Mouse (Mus musculus) intestine, embryonic 15.5 days (tissue): ENCODE measurements around the gene Etv6. TPM values are rescaled to one million over a fixed set of nuclear protein-coding genes. Genes with fewer than 3 reads are reported as not detected.

Experiments used
- ATAC-seq: fragments of 200-750 bp; cut with Nextera tagmentation; 2 replicates; pipeline ENCODE4 v1.8.0; 2017; ENCODE audit warnings: moderate TSS enrichment, moderate library complexity
- H3K27ac ChIP-seq: fragments of 300-500 bp; sonication (generic); 2 replicates; pipeline ENCODE4 v1.5.1; 2015; ENCODE audit warnings: mild to moderate bottlenecking, inconsistent platforms
- H3K27me3 ChIP-seq: fragments of 300-500 bp; sonication (generic); replicated peaks from 2 replicates; pipeline ENCODE4 v1.6.1; 2015; ENCODE audit warnings: inconsistent platforms
- H3K36me3 ChIP-seq: fragments of 300-500 bp; sonication (generic); 2 replicates; pipeline ENCODE4 v1.6.1; 2015; ENCODE audit warnings: inconsistent platforms
- H3K4me1 ChIP-seq: fragments of 300-500 bp; sonication (generic); replicated peaks from 2 replicates; pipeline ENCODE4 v1.6.1; 2015; ENCODE audit warnings: inconsistent platforms
- H3K4me2 ChIP-seq: fragments of 300-500 bp; sonication (generic); replicated peaks from 2 replicates; pipeline ENCODE4 v1.6.1; 2015; ENCODE audit warnings: mild to moderate bottlenecking, inconsistent platforms
- H3K4me3 ChIP-seq: fragments of 300-500 bp; sonication (generic); replicated peaks from 2 replicates; pipeline ENCODE4 v1.5.1; 2015; ENCODE audit warnings: inconsistent platforms
- H3K9ac ChIP-seq: fragments of 300-500 bp; sonication (generic); 2 replicates; pipeline ENCODE4 v1.6.1; 2015; ENCODE audit warnings: inconsistent platforms
- H3K9me3 ChIP-seq: fragments of 300-500 bp; sonication (generic); 2 replicates; pipeline ENCODE4 v1.6.1; 2016; ENCODE audit warnings: inconsistent platforms
- WGBS: fragments of 180-500 bp; shearing (Covaris S2); methylation state at CpG from one replicate; pipeline ENCODE4 v1.1.7; 2015; 5-methylcytosine and 5-hydroxymethylcytosine counted together
- polyA plus RNA-seq: library from polyadenylated mRNA; unstranded; fragments of >200 nt; fragmentation: Nextera tagmentation; extraction: Ambion mirVana; gene quantifications from 2 replicates; pipeline ENCODE4 v1.2.1, GENCODE M21; 2015

The Etv6 gene
- polyA plus RNA-seq, 1 experiment from 2014 or later = 12.5 TPM

DNA sequence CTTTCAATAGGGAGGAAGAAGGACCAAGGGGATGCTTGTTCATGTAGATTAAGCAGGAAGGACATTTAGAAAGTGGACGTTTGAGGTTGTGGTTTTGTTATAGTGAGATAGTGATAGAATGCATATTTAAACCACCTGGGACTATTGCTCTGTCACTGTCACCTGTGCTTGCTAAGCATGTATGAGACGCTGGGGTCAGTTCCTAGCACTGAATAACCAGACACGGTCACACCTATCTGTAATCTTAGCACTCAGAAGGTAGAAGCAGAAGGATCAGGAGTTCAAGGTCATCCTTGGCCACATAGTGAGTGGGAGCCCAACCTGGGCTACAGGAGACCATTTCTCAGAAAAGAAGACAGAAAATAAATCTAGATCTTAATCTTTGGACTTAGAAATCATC lies 100.8 kb downstream of the Etv6 start:
- Histone ChIP-seq H3K4me3 (no peak overlapping the region), H3K9ac (no peak overlapping the region), H3K4me1 (peaks cover 8% of the 10 kb centered on the region), H3K27ac (no peak overlapping the region), H3K36me3 (no peaks in the 10 kb centered on the region), H3K4me2 (no peak overlapping the region), H3K9me3 (no peaks in the 10 kb centered on the region), H3K27me3 (no peaks in the 10 kb centered on the region)
- 71% methylated on average over 3 of the region's 3 CpGs for WGBS
- ATAC-seq = no peak; the same call in 1 of the 2 replicates

DNA sequence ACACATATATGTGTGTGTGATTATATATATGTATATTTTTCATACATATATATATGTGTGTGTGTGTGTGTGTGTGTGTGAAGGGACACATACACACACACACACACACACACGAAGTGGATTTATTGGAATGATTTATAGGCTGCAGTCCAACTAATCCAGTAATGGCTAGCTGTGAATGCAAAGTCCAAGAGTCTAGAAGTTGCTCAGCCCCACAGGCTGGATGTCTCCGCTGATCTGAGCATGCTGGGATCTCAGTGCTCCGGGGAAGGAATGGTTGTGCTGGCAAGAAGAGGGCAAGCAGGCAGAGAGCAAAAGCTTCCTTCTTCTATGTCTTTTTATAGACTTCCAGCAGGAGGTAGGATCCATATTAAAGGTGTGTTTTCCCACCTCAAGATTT lies 103.9 kb downstream of the Etv6 start:
- ATAC-seq = no peak
- Histone ChIP-seq H3K4me2 (no peak overlapping the region), H3K4me3 (no peak overlapping the region), H3K4me1 (peaks cover 32% of the 10 kb centered on the region), H3K9me3 (no peaks in the 10 kb centered on the region), H3K9ac (no peak overlapping the region), H3K27me3 (no peaks in the 10 kb centered on the region), H3K36me3 (no peaks in the 10 kb centered on the region), H3K27ac (no peak overlapping the region)
- 79% methylated on average over 3 of the region's 3 CpGs for WGBS

DNA sequence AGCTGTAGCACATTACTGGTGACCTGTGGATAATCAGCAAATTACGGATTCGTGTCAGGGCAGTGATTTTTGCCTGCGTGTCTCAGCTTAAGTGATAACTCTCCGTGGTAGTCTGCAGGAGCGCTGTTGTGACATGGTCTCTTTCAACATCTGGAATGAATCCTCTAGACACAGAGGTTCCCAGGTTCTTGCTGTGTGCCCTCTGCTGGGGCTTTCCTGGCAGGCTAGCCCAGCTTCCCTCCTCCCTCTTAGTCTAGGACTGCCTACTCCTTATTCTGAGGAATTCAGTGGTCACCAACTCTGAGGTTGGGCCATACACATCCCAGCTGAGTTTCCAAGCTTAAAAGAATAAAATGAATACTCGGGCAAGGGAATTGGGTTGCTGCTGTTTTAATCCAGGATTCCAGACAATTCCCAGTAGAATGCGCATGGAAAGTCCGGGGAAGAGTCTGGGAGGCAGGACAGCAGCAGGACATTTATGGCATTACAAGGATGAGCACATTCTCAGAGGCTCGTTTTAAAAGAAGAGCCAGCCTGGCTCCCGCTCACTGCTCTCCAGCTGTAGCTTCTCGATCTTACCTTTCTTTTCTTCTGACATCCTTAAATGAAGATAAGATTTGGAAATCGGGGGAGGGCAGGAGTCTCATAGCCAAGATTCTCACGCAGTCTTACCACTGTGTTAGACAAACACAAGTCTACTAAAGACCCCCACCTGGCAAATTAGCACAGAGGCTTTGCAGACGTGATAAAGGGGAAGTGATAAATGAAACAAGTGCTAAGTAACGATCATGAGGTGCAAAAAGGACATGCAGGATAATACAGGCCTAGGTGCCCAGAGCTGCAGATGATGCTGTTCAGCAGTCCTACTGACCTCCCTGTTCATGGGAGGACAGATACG lies 105.5 kb downstream of the Etv6 start:
- Histone ChIP-seq H3K4me1 (peaks cover 37% of the 10 kb centered on the region), H3K27me3 (no peaks in the 10 kb centered on the region), H3K4me2 (no peak overlapping the region), H3K27ac (peak overlapping the region; percentile 59), H3K9ac (no peak overlapping the region), H3K9me3 (no peaks in the 10 kb centered on the region), H3K36me3 (no peaks in the 10 kb centered on the region), H3K4me3 (no peak overlapping the region)
- no peak for ATAC-seq
- 57% methylated on average over 16 of the region's 16 CpGs for WGBS

DNA sequence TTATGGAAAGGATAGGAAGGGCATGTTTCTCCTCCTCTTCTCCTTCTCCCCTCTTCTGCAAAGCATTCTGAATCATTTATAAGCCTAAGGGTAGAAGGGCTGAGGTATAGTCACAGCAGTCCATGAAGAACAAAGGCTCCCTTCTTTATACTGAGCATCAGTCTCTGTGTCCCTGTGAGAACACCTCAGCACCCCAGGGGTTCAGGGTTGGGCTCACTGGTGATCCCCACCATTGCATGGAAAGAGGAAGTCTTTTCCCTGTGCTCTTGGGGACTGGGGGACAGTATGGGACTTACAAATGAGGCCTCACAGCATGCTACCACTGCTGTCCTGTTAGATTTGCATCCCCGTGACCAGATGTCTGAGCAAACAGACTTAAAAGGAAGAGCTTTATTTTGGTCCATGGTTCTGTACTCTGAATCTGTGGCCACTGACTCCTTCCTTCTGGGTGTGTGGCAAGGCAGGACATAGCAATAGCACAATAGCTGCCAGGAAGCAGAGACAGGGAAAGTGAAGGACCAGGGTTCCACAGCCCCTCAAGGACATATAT lies 106.2 kb downstream of the Etv6 start:
- H3K9me3 ChIP-seq = no peaks in the 10 kb centered on the region
- no peak overlapping the region for H3K9ac ChIP-seq
- no peak overlapping the region for H3K4me2 ChIP-seq
- peaks cover 37% of the 10 kb centered on the region for H3K4me1 ChIP-seq
- no peaks in the 10 kb centered on the region for H3K36me3 ChIP-seq
- ATAC-seq = no peak
- H3K27ac ChIP-seq = peak overlapping the region; percentile 59
- 85% methylated on average over 1 of the region's 1 CpGs for whole genome bisulfite sequencing
- no peaks in the 10 kb centered on the region for H3K27me3 ChIP-seq
- no peak overlapping the region for H3K4me3 ChIP-seq

DNA sequence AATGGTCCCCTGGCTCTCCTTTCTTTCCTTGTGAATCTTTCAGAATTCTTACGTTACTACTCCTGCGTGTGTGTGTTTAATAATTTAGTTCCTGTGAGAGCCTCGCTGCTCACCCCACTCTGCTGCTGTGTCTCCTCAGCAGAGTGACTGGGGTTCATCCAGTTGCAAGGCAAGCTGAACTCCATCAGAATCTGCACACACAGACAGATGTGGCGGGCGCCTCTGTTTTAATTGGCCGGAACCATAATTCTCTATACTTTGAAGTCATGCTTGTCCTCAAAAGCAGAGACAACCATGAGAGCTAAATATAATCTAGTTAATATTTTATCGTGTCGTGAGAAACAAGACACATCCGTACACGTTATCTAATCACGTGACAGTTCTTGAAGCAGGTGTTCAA lies 107.2 kb downstream of the Etv6 start:
- Histone ChIP-seq H3K9me3 (no peaks in the 10 kb centered on the region), H3K36me3 (no peaks in the 10 kb centered on the region), H3K4me3 (no peak overlapping the region), H3K4me1 (peaks cover 42% of the 10 kb centered on the region), H3K4me2 (0 out of 2 replicates have a peak overlapping the region, but pooled peaks have one; percentile 23), H3K27ac (peak overlapping the region; percentile 61), H3K27me3 (no peaks in the 10 kb centered on the region), H3K9ac (no peak overlapping the region)
- 41% methylated on average over 11 of the region's 11 CpGs for WGBS
- ATAC-seq = peak; percentile 39

DNA sequence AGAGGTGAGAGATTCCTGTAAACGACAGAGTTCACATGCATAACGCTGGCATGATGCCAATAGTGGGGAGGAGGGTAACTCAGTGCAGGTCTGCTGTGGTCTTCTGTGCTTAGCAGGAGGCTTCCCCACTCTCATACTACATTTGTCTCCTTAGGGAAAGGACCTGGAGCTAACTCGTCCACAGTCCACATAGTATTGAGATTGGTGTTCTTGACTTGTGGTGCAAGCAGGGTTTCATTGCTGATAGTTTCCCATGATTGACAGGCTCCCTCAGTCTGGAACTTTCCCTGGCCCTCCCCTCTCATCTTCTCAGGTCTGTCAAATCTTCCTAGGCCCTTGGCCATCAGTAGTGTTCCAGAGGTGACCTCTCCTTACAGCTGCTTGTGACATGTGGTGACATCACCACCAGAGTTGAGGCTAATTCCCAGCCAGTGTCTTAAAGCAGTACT lies 108.2 kb downstream of the Etv6 start:
- peak; percentile 34 for ATAC-seq
- Histone ChIP-seq H3K36me3 (no peaks in the 10 kb centered on the region), H3K27ac (peak overlapping the region; percentile 61), H3K9ac (no peak overlapping the region), H3K4me2 (no peak overlapping the region), H3K9me3 (no peaks in the 10 kb centered on the region), H3K4me1 (peaks cover 49% of the 10 kb centered on the region), H3K27me3 (no peaks in the 10 kb centered on the region), H3K4me3 (no peak overlapping the region)
- 18% methylated on average over 3 of the region's 3 CpGs for WGBS

DNA sequence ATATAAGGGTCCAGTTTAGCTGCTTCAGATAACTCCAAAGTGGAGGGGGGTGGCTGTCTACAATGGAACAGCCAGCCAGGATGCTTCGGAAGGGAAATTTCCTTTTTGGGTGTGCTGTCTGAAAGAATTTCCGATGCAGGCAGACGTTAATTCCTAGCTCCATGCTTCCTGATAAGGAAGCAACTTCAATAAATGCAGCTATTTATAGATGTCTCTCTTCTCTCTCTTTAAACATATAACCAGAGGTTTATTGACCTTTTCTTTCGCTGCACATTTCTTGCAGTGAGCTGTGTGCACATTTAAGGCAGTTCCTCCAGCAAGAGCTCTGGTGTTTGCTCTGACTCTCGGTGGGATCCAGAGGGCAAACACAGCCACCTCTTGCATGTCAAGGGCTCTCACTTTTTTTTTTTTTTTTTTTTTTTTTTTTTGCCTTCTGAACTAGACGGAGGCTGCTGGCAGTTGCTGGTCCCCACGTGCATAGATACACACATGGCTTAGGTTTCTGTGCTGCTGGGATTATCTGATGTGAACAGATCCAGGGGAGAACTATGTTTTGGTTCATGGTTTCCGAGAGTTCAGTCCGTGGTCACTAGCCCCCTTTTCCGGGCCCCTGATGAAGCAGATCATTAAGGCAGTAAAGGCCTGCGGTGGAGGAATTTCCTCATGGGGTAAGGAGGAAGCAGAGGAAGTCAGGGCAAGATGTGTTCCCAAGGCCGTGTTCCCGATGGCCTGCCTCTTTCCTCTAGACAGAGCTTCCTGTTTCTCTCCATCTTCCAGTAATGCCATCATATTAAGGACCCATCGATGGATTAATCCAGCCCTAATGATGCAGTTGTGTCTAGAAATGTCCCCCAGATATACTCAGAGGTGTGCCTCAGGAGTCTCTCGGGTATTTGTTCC lies 109.0 kb downstream of the Etv6 start:
- 34% methylated on average over 15 of the region's 15 CpGs for WGBS
- H3K36me3 ChIP-seq = no peaks in the 10 kb centered on the region
- peak overlapping the region; percentile 61 for H3K27ac ChIP-seq
- no peaks in the 10 kb centered on the region for H3K9me3 ChIP-seq
- peak; percentile 60 for ATAC-seq
- no peak overlapping the region for H3K9ac ChIP-seq
- H3K27me3 ChIP-seq = no peaks in the 10 kb centered on the region
- no peak overlapping the region; the same call in 1 of the 2 replicates for H3K4me2 ChIP-seq
- H3K4me3 ChIP-seq = no peak overlapping the region
- peaks cover 49% of the 10 kb centered on the region for H3K4me1 ChIP-seq

DNA sequence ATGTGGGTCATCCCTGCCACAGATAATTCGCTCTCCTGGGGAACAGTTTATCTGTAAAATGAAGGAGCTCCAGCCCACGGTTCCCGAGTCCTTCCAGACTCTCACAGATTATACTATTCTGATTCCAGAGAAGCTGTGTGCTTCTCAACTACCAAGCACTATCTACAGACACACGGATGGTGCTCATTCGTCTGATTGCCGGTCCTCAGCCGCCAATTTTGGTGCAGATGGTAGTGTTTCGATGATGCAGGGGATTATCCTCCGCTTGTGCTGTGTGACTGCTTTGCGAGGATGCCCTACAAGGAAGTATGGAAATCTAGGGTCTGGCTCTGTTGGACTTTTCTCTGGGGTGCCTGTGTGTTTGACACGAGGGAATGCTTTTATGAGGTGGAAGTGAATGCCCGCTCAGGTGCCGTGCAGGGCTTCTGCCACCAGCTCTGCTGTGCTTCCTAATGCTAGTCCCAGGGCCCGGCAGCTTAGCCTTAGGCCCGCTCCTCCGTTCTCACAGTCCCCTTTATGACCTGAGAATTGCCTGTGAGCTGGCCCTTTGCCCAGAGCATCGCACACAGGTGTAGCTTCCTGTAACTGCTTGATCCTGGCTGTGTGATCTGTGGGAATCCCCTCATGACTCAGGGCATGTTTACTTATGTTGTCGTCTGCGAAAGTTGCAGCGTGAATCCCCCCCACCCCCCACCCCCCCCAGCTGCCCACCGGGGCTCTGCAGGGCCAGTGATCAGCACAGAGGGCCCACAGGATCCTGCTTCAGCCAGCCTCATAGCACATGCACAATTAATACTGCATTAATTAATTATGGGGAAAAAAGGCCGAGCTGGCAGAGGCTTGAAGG lies 112.3 kb downstream of the Etv6 start:
- H3K4me3 ChIP-seq = no peak overlapping the region
- H3K4me1 ChIP-seq = peaks cover 45% of the 10 kb centered on the region
- 47% methylated on average over 22 of the region's 22 CpGs for WGBS
- H3K9ac ChIP-seq = no peak overlapping the region
- H3K27ac ChIP-seq = peak overlapping the region; percentile 39; the same call in 1 of the 2 replicates
- no peaks in the 10 kb centered on the region for H3K27me3 ChIP-seq
- ATAC-seq = peak; percentile 69
- no peaks in the 10 kb centered on the region for H3K36me3 ChIP-seq
- no peak overlapping the region for H3K4me2 ChIP-seq
- H3K9me3 ChIP-seq = no peaks in the 10 kb centered on the region

DNA sequence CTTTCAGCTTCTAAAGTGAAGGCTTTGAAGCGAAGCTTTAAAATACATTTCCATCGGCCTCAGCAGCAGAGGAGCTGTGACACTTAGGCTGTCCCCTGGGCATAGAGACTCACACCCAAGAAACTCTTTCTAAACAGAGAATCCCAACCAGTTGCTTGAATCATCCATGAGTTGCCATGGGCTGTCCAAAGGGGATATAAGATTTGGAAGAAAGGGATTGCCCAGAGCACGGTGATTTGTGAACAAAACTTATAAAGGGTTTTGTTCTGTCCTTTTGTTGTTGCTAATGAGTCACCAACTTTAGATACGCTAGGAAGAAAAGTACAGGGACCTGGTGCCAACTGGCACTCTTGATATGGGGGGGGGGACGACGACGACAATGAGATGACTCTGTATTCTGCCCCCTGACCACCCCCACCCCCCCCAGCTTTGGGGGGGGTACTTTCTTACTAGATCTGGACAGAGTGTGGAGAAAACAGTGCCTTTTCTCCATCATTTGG lies 113.0 kb downstream of the Etv6 start:
- ATAC-seq = no peak
- 85% methylated on average over 7 of the region's 7 CpGs for WGBS
- Histone ChIP-seq H3K36me3 (no peaks in the 10 kb centered on the region), H3K27ac (0 out of 2 replicates have a peak overlapping the region, but pooled peaks have one; percentile 39), H3K4me2 (no peak overlapping the region), H3K27me3 (no peaks in the 10 kb centered on the region), H3K4me3 (no peak overlapping the region), H3K9ac (no peak overlapping the region), H3K4me1 (peaks cover 39% of the 10 kb centered on the region), H3K9me3 (no peaks in the 10 kb centered on the region)

DNA sequence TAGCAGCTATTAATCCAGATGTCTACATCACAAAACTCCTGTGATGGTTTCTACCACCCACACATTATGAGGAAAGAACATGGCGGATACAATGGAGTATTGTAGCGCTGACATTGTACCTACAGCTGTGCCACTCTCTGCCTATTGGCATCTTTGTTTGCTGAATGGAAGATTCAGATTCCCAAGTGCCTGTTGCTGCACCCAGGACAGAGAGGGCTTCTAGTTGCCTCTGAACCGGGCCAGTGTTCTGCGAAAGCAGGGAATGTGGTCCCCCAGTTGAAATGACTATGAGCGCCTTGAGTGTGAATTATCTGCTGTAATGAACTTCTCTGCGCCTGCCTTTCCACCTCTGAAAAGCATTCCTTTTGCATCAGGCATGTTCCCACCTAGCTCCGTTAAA lies 114.1 kb downstream of the Etv6 start:
- Histone ChIP-seq H3K27ac (no peak overlapping the region), H3K36me3 (no peaks in the 10 kb centered on the region), H3K4me1 (peaks cover 35% of the 10 kb centered on the region), H3K27me3 (no peaks in the 10 kb centered on the region), H3K4me3 (no peak overlapping the region), H3K9me3 (no peaks in the 10 kb centered on the region), H3K4me2 (no peak overlapping the region), H3K9ac (no peak overlapping the region)
- ATAC-seq = no peak
- 91% methylated on average over 7 of the region's 7 CpGs for WGBS

DNA sequence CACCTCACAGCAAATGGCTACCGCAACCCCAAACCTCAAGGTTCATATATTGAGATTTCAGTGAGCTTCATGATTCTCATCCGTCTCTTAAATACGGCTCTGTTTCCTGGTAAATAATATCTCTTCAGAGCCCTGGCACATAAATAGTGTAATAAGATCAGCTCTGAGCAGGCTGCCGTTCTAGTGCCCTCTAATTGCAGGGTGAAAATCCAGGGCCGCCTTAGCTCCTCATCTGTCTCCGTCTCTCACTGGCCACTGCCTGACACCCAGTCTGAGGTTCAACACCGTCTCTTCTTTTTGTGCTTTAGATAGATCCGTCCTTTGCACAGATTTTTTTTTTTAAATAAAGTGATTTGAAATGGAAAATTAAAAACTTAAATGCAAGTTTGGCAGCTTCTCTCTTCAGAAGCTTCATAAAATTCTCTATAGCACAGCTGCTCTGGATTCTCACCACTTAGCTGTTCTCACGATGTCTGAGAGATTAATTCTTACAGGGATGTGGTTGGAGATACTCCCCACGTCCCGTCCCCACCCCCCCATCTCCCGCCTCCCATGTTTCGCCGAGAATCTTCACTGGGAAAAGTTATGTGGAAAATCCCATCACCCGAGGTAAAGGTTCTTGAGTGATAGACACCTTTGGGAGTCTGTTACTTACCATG lies 115.7 kb downstream of the Etv6 start:
- Histone ChIP-seq H3K9me3 (no peaks in the 10 kb centered on the region), H3K9ac (no peak overlapping the region), H3K36me3 (no peaks in the 10 kb centered on the region), H3K27me3 (no peaks in the 10 kb centered on the region), H3K4me2 (peak overlapping the region; percentile 34; the same call in 1 of the 2 replicates), H3K4me1 (peaks cover 35% of the 10 kb centered on the region), H3K4me3 (no peak overlapping the region), H3K27ac (peak overlapping the region; percentile 75)
- WGBS = 40% methylated on average over 15 of the region's 15 CpGs
- ATAC-seq = no peak
